Mouse (Mus musculus): Measurements from ENCODE around the gene Adamts17. TPM values are rescaled to one million over a fixed set of nuclear protein-coding genes. Genes with fewer than 3 reads are reported as not detected.
A peak's percentile ranks its signal among the peaks of the same experiment; 100 is the strongest.

Adamts17 gene
- polyA plus RNA-seq, 1 experiment from 2014 or later, result 0.06 TPM

GRCm38 (mm10) chr7:66968661-66969060 lies 129.1 kb downstream of the Adamts17 start:
- no peak overlapping the region for H3K4me3 ChIP-seq (ENCODE audit: low read depth, low read length)
- H3K4me2 ChIP-seq (ENCODE audit: low read depth, low read length), result no peak overlapping the region
- no peak overlapping the region for H3K27ac ChIP-seq (ENCODE audit: low read length)
- no peaks in the 10 kb centered on the region for H3K4me1 ChIP-seq (ENCODE audit: control insufficient read depth, low read depth, low read length)
- H3K9me3 ChIP-seq (replicated peaks; ENCODE audit: control insufficient read depth, low read length), result no peaks in the 10 kb centered on the region
- H3K9ac ChIP-seq (ENCODE audit: low read depth, low read length), result no peak overlapping the region
- H3K36me3 ChIP-seq (ENCODE audit: control insufficient read depth, insufficient read depth), result no peaks in the 10 kb centered on the region
- WGBS (ENCODE audit: insufficient replicate concordance), result 38% methylated on average over 6 of the region's 6 CpGs
- H3K27me3 ChIP-seq (ENCODE audit: control insufficient read depth, insufficient read depth, low read depth, low read length), result no peaks in the 10 kb centered on the region
- peak; percentile 21; the same call in 1 of the 2 replicates for ATAC-seq (ENCODE audit: low read depth)

GRCm38 (mm10) chr7:66969199-66969598 lies 129.7 kb downstream of the Adamts17 start:
- Histone ChIP-seq H3K9ac (ENCODE audit: low read depth, low read length) (no peak overlapping the region), H3K36me3 (ENCODE audit: control insufficient read depth, insufficient read depth) (no peaks in the 10 kb centered on the region), H3K4me1 (ENCODE audit: control insufficient read depth, low read depth, low read length) (no peaks in the 10 kb centered on the region), H3K4me2 (ENCODE audit: low read depth, low read length) (no peak overlapping the region), H3K27ac (ENCODE audit: low read length) (no peak overlapping the region), H3K4me3 (ENCODE audit: low read depth, low read length) (no peak overlapping the region), H3K27me3 (ENCODE audit: control insufficient read depth, insufficient read depth, low read depth, low read length) (no peaks in the 10 kb centered on the region), H3K9me3 (replicated peaks; ENCODE audit: control insufficient read depth, low read length) (no peaks in the 10 kb centered on the region)
- 7% methylated on average over 2 of the region's 2 CpGs for WGBS (ENCODE audit: insufficient replicate concordance)
- no peak for ATAC-seq (ENCODE audit: low read depth)

GRCm38 (mm10) chr7:66970235-66970634 lies 130.7 kb downstream of the Adamts17 start:
- Histone ChIP-seq H3K4me2 (ENCODE audit: low read depth, low read length) (no peak overlapping the region), H3K27me3 (ENCODE audit: control insufficient read depth, insufficient read depth, low read depth, low read length) (no peaks in the 10 kb centered on the region), H3K9ac (ENCODE audit: low read depth, low read length) (no peak overlapping the region), H3K9me3 (replicated peaks; ENCODE audit: control insufficient read depth, low read length) (no peaks in the 10 kb centered on the region), H3K4me1 (ENCODE audit: control insufficient read depth, low read depth, low read length) (no peaks in the 10 kb centered on the region), H3K36me3 (ENCODE audit: control insufficient read depth, insufficient read depth) (no peaks in the 10 kb centered on the region), H3K27ac (ENCODE audit: low read length) (no peak overlapping the region), H3K4me3 (ENCODE audit: low read depth, low read length) (no peak overlapping the region)
- ATAC-seq (ENCODE audit: low read depth), result no peak
- WGBS (ENCODE audit: insufficient replicate concordance), result 40% methylated on average over 2 of the region's 2 CpGs

- ATAC-seq (ENCODE audit: low read depth), result no peak
Observed at GRCm38 (mm10) chr7:66970974-66971373, 131.4 kb downstream of the Adamts17 start.

GRCm38 (mm10) chr7:66974859-66975258 lies 135.3 kb downstream of the Adamts17 start:
- H3K36me3 ChIP-seq (ENCODE audit: control insufficient read depth, insufficient read depth), result no peaks in the 10 kb centered on the region
- ATAC-seq (ENCODE audit: low read depth), result no peak
- WGBS (ENCODE audit: insufficient replicate concordance), result 58% methylated on average over 10 of the region's 10 CpGs
- H3K9me3 ChIP-seq (replicated peaks; ENCODE audit: control insufficient read depth, low read length), result no peaks in the 10 kb centered on the region
- H3K9ac ChIP-seq (ENCODE audit: low read depth, low read length), result no peak overlapping the region
- no peak overlapping the region for H3K27ac ChIP-seq (ENCODE audit: low read length)
- no peaks in the 10 kb centered on the region for H3K4me1 ChIP-seq (ENCODE audit: control insufficient read depth, low read depth, low read length)
- no peak overlapping the region for H3K4me2 ChIP-seq (ENCODE audit: low read depth, low read length)
- H3K27me3 ChIP-seq (ENCODE audit: control insufficient read depth, insufficient read depth, low read depth, low read length), result no peaks in the 10 kb centered on the region
- no peak overlapping the region for H3K4me3 ChIP-seq (ENCODE audit: low read depth, low read length)

More at GRCm38 (mm10) chr7:66970974-66971373, 131.4 kb downstream of the Adamts17 start:
- Histone ChIP-seq H3K9ac (ENCODE audit: low read depth, low read length) (no peak overlapping the region), H3K4me3 (ENCODE audit: low read depth, low read length) (no peak overlapping the region), H3K9me3 (replicated peaks; ENCODE audit: control insufficient read depth, low read length) (no peaks in the 10 kb centered on the region), H3K27me3 (ENCODE audit: control insufficient read depth, insufficient read depth, low read depth, low read length) (no peaks in the 10 kb centered on the region), H3K4me1 (ENCODE audit: control insufficient read depth, low read depth, low read length) (no peaks in the 10 kb centered on the region), H3K4me2 (ENCODE audit: low read depth, low read length) (no peak overlapping the region), H3K27ac (ENCODE audit: low read length) (no peak overlapping the region), H3K36me3 (ENCODE audit: control insufficient read depth, insufficient read depth) (no peaks in the 10 kb centered on the region)
- 59% methylated on average over 2 of the region's 2 CpGs for WGBS (ENCODE audit: insufficient replicate concordance)

- no peaks in the 10 kb centered on the region for H3K27me3 ChIP-seq (ENCODE audit: control insufficient read depth, insufficient read depth, low read depth, low read length)
- no peak overlapping the region for H3K9ac ChIP-seq (ENCODE audit: low read depth, low read length)
- no peaks in the 10 kb centered on the region for H3K9me3 ChIP-seq (replicated peaks; ENCODE audit: control insufficient read depth, low read length)
- H3K27ac ChIP-seq (ENCODE audit: low read length), result no peak overlapping the region
- no peak overlapping the region for H3K4me2 ChIP-seq (ENCODE audit: low read depth, low read length)
- no peak for ATAC-seq (ENCODE audit: low read depth)
- no peaks in the 10 kb centered on the region for H3K4me1 ChIP-seq (ENCODE audit: control insufficient read depth, low read depth, low read length)
- WGBS (ENCODE audit: insufficient replicate concordance), result 78% methylated on average over 9 of the region's 9 CpGs
- H3K4me3 ChIP-seq (ENCODE audit: low read depth, low read length), result no peak overlapping the region
- no peaks in the 10 kb centered on the region for H3K36me3 ChIP-seq (ENCODE audit: control insufficient read depth, insufficient read depth)
Observed at GRCm38 (mm10) chr7:66976371-66976770, 136.8 kb downstream of the Adamts17 start.

GRCm38 (mm10) chr7:66981591-66981990 lies 142.1 kb downstream of the Adamts17 start:
- Histone ChIP-seq H3K27me3 (ENCODE audit: control insufficient read depth, insufficient read depth, low read depth, low read length) (no peaks in the 10 kb centered on the region), H3K9me3 (replicated peaks; ENCODE audit: control insufficient read depth, low read length) (no peaks in the 10 kb centered on the region), H3K4me1 (ENCODE audit: control insufficient read depth, low read depth, low read length) (no peaks in the 10 kb centered on the region), H3K4me3 (ENCODE audit: low read depth, low read length) (no peak overlapping the region), H3K27ac (ENCODE audit: low read length) (no peak overlapping the region), H3K4me2 (ENCODE audit: low read depth, low read length) (no peak overlapping the region), H3K9ac (ENCODE audit: low read depth, low read length) (no peak overlapping the region), H3K36me3 (ENCODE audit: control insufficient read depth, insufficient read depth) (no peaks in the 10 kb centered on the region)
- ATAC-seq (ENCODE audit: low read depth), result no peak
- 68% methylated on average over 6 of the region's 6 CpGs for WGBS (ENCODE audit: insufficient replicate concordance)

GRCm38 (mm10) chr7:66982084-66982483 lies 142.5 kb downstream of the Adamts17 start:
- Histone ChIP-seq H3K9ac (ENCODE audit: low read depth, low read length) (no peak overlapping the region), H3K27me3 (ENCODE audit: control insufficient read depth, insufficient read depth, low read depth, low read length) (no peaks in the 10 kb centered on the region), H3K36me3 (ENCODE audit: control insufficient read depth, insufficient read depth) (no peaks in the 10 kb centered on the region), H3K27ac (ENCODE audit: low read length) (no peak overlapping the region), H3K4me2 (ENCODE audit: low read depth, low read length) (no peak overlapping the region), H3K9me3 (replicated peaks; ENCODE audit: control insufficient read depth, low read length) (no peaks in the 10 kb centered on the region), H3K4me3 (ENCODE audit: low read depth, low read length) (no peak overlapping the region), H3K4me1 (ENCODE audit: control insufficient read depth, low read depth, low read length) (no peaks in the 10 kb centered on the region)
- 21% methylated on average over 5 of the region's 5 CpGs for WGBS (ENCODE audit: insufficient replicate concordance)
- ATAC-seq (ENCODE audit: low read depth), result no peak

GRCm38 (mm10) chr7:66987671-66988070 lies 148.1 kb downstream of the Adamts17 start:
- no peaks in the 10 kb centered on the region for H3K27me3 ChIP-seq (ENCODE audit: control insufficient read depth, insufficient read depth, low read depth, low read length)
- no peak overlapping the region for H3K27ac ChIP-seq (ENCODE audit: low read length)
- WGBS (ENCODE audit: insufficient replicate concordance), result 68% methylated on average over 4 of the region's 4 CpGs

More at GRCm38 (mm10) chr7:66987671-66988070, 148.1 kb downstream of the Adamts17 start:
- Histone ChIP-seq H3K36me3 (ENCODE audit: control insufficient read depth, insufficient read depth) (no peaks in the 10 kb centered on the region), H3K9me3 (replicated peaks; ENCODE audit: control insufficient read depth, low read length) (no peaks in the 10 kb centered on the region), H3K4me2 (ENCODE audit: low read depth, low read length) (no peak overlapping the region), H3K9ac (ENCODE audit: low read depth, low read length) (no peak overlapping the region), H3K4me3 (ENCODE audit: low read depth, low read length) (no peak overlapping the region), H3K4me1 (ENCODE audit: control insufficient read depth, low read depth, low read length) (no peaks in the 10 kb centered on the region)
- no peak for ATAC-seq (ENCODE audit: low read depth)
